Mouse (Mus musculus): Measurements from ENCODE around the gene Il1f9.

Gene Il1f9

DNA sequence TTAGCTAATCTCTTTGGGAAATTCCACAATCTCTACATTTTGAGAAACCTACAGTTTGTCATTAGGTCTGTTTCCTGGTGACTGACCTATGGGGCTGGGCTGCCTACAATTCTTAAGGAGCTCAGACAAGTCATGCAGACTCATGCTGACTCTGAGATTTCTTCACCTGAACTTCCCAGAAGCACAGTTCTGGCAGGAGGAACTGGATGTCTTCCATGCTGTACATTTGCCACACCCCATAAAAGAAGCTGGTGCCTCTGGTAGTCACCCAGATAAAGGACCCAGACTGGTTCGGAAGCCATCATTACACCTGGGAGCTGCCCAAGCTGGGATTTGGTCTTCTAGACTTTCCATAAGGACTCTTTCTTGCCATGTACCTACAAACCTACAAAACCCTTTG, at the start of gene Il1f9:
Gene Il1f9 (plus strand): TSS at position 301 of the 400 bp plus-strand sequence.
- DNase-seq, result no peak

GRCm38 (mm10) chr2:24152861-24153260, 33.4 kb upstream of the Il1f9 start, which contains the start of gene Il1f8:
Gene Il1f8, plus strand, starts transcription at chr2:24153161.
- no peak for DNase-seq

- peak; percentile 71 to 78 for DNase-seq
Observed at GRCm38 (mm10) chr2:24181683-24182331, 4.5 kb upstream of the Il1f9 start.

DNA sequence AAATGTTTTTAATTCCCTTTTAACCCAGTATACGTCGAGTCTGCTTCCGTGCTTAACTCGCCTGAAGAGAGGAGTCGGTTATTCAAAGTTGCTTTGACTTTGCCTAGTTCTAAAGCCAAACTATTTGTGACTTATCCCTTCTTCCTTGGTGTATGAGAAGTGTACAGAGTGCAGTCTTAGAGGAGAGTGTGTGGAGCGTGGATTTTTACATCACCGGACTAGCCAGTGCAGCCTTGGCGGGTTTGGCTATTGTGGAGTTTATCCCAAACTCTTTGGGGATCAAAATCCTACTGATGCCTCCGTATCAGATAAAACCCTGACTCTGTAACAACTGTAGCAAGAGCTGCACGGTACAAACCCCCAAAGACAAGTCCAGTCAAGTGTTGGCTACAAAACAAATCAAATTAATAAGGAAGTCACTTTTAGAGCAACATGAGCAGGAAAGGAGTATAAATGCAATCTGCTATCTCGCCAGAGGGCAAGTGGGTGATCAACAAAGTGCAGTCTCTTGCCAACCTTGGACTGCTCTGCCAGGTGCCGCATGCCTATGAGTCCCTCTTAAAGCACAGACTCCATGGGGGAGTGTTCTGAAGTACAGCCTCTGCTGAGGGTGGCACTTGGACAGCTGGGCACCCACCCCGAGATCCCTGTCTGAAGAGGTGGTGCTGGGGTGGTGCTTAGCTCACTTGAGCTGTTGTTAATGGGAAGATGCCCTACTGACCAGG, 3.7 kb upstream of the Il1f9 start:
- DNase-seq, result peak; percentile 23 to 51

DNA sequence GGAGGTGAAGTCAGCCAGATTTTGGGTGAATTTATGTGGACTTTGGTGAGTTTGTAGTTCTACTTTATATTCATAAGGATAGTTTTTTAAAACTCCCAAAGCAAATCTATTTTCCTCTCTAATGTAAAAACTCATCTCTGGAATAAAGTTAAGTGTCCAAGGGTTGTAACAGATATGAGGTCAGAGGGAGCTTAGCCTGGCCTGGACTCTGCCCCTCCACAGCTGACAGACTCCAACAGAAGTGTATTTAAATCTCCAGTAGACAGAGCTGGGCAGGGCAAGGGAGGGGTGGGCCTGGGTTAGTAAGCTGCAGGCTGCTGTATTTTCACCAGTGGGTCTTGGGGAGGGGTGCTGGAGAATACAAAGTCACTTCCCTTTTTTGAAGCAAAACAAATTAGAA, 2.2 kb upstream of the Il1f9 start:
- peak in 1 of 2 experiments; percentile 8 for DNase-seq

- DNase-seq, result no peak
Observed at GRCm38 (mm10) chr2:24187585-24187984, 1.3 kb downstream of the Il1f9 start.

GRCm38 (mm10) chr2:24188189-24188588, 1.9 kb downstream of the Il1f9 start:
- DNase-seq, result peak in 1 of 2 experiments; percentile 8

DNA sequence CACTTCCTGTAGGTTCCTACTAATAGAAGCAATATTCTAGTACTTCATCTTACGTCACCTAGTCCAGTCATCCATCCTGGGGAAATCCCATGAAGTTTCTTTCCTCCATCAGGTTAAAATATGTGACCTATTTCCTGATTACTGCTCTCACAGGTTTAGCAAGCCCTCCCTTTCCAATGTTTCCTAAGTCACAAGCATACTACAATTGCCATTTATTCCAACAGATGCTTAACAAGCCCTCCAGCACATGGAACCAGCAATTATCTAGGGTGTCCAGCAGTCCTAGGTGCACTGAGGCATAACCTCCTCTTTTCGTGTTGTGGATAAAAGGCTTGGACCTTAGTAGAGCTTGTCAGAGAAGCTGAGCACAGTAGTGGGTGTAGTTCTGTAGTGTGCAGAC, 28.8 kb downstream of the Il1f9 start, which contains the start of gene Il1f6:
Gene Il1f6 (plus strand): TSS at position 301 of the 400 bp plus-strand sequence.
- DNase-seq, result no peak

DNA sequence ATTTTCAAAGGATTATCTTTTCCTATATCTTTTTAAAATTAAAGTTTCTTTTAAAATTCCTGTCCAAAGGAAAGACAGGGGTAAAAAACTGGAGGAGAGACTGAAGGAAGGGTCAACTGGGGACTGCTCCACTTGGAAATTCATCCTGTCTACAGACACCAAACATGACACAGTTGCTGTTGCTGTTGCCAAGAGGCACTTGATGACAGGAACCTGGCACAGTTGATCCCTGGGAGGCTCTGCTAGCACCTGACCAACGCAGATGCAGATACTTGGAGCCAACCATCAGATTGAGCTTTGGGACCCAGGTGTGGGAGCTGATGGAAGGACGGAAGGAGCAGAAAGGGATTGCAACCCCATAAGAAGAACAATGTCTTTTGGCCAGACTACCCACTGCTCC, 40.9 kb downstream of the Il1f9 start:
- DNase-seq, result no peak
